ENCODE assay signal across 12 mouse cellular contexts in genomic region chr6:82756216-82756615, GRCm38 (mm10). TPM values are rescaled to one million over a fixed set of nuclear protein-coding genes. Genes with fewer than 3 reads are reported as not detected.
DNase-seq lines count a peak whose midpoint lies in the region; ATAC-seq and TF ChIP-seq lines count a peak whose summit lies in the region.
"Had no signal": no experiment of that assay in that cellular context is flagged by ENCODE, and none has a peak within 500 bp of the region (broad histone marks: within the 10 kb centered on the region; RNA-seq: fewer than 3 reads in every experiment).

No protein-coding gene starts in this region.

- H3K4me2 ChIP-seq in hindbrain, embryonic 12.5 days (replicated peaks) = no peak overlapping the region

- ATAC-seq in hindbrain, embryonic 12.5 days (ENCODE audit: low FRiP score) = no peak

- TF ChIP-seq CTCF in C2C12 (IDR thresholded peaks at IDR 0.05; ENCODE audit: control insufficient read depth, insufficient read depth, insufficient read length) = no peak

- H3ac ChIP-seq in C2C12 (ENCODE audit: control insufficient read depth, insufficient read length, low read depth) = no peak overlapping the region

- no peaks in the 10 kb centered on the region for H3K9me3 ChIP-seq in hindbrain, embryonic 12.5 days (replicated peaks)
- H3K9me3 ChIP-seq: hindbrain, embryonic 10.5 days; midbrain, embryonic 10.5 days had no signal

- no peak overlapping the region for H3K9ac ChIP-seq in hindbrain, embryonic 12.5 days
- H3K9ac ChIP-seq: forebrain, postnatal 0 days had no signal

- intact Hi-C loops in heart, postnatal 10 days (cut with DNase I) = no loop called here

- no peaks in the 10 kb centered on the region for H3K4me1 ChIP-seq in hindbrain, embryonic 12.5 days
- H3K4me1 ChIP-seq: hindbrain, embryonic 10.5 days had no signal

- no peaks in the 10 kb centered on the region for H3K27me3 ChIP-seq in C2C12 (ENCODE audit: control insufficient read depth, insufficient read depth, insufficient read length)
- no peaks in the 10 kb centered on the region for H3K27me3 ChIP-seq in hindbrain, embryonic 12.5 days

- H3K79me3 ChIP-seq in C2C12 (ENCODE audit: low read depth) = peaks cover 21% of the 10 kb centered on the region

- H3K79me2 ChIP-seq in C2C12 (ENCODE audit: control insufficient read depth, insufficient read depth) = peaks cover 79% of the 10 kb centered on the region

- DNase-seq in gastrocnemius, adult 18-20 months (ENCODE audit: low spot score) = peak; percentile 84
- no peak for DNase-seq in gastrocnemius, postnatal 10 days
- DNase-seq in fibroblast of lung, adult 2 months (ENCODE audit: low read depth) = peak; percentile 88
- peak; percentile 58 to 64 for DNase-seq in heart, postnatal 10 days
- no peak for DNase-seq in layer of hippocampus, adult 9-11 months
- DNase-seq in cerebellum, adult 18-20 months = no peak
- DNase-seq: forebrain, postnatal 0 days; lung, adult 2 months had no signal

- peaks cover 18% of the 10 kb centered on the region for H3K36me3 ChIP-seq in C2C12 (ENCODE audit: control insufficient read depth, insufficient read depth)
- no peaks in the 10 kb centered on the region; the same call in 1 of the 2 replicates for H3K36me3 ChIP-seq in hindbrain, embryonic 12.5 days

- 94% methylated on average over 7 of the region's 7 CpGs for WGBS in hindbrain, embryonic 12.5 days

- no peak overlapping the region for H3K4me3 ChIP-seq in C2C12 (ENCODE audit: insufficient read depth, poor library complexity, severe bottlenecking)
- no peak overlapping the region for H3K4me3 ChIP-seq in hindbrain, embryonic 12.5 days
- H3K4me3 ChIP-seq: hindbrain, embryonic 10.5 days; midbrain, embryonic 10.5 days had no signal

- H3K27ac ChIP-seq in hindbrain, embryonic 12.5 days = no peak overlapping the region
- H3K27ac ChIP-seq: hindbrain, embryonic 10.5 days; midbrain, embryonic 10.5 days had no signal

TF ChIP-seq in C2C12, 6 proteins besides CTCF, POLR2A, EP300 and RAD21:
- peak; percentile 71 for TF ChIP-seq FOSL1 (IDR thresholded peaks at IDR 0.05; ENCODE audit: insufficient read depth, low read length, poor library complexity, severe bottlenecking)
- TF ChIP-seq MYOG (IDR thresholded peaks at IDR 0.05; ENCODE audit: control insufficient read depth, extremely low read depth, insufficient read length) = no peak
- peak; percentile 89 for TF ChIP-seq USF1 (IDR thresholded peaks at IDR 0.05; ENCODE audit: low read depth)
- peak; percentile 46 for TF ChIP-seq CEBPB (IDR thresholded peaks at IDR 0.05; ENCODE audit: low read depth)
- no peak for TF ChIP-seq MYOD1 (IDR thresholded peaks at IDR 0.05; ENCODE audit: control insufficient read depth, insufficient read length, low read depth)
- TF ChIP-seq MAX (IDR thresholded peaks at IDR 0.05) = peak; percentile 96

RNA-seq across cellular contexts. Expression of gene Hk2, which starts 18.0 kb away (rescaled TPM):
- 100 to 1,000 TPM; 238 to 306 TPM for total RNA-seq in gastrocnemius, adult 18-20 months (2021)
- 10 to 100 TPM; 50.0 to 61.7 TPM for total RNA-seq in gastrocnemius, postnatal 10 days (2021)
- 24.3 TPM for polyA plus RNA-seq in C2C12 (2012; fragmentation: generic; extraction: Trizol)
- total RNA-seq in heart, postnatal 10 days (2021) = 100 to 1,000 TPM; 129 to 131 TPM
- polyA plus RNA-seq in hindbrain, embryonic 12.5 days (2016; fragmentation: Nextera tagmentation; extraction: Ambion mirVana) = 9.5 and 11.8 TPM in 2 replicates

RNA-seq across cellular contexts. Expression of gene Pole4, which starts 51.1 kb away (rescaled TPM):
- 10 to 100 TPM; 14.4 to 20.1 TPM for total RNA-seq in gastrocnemius, adult 18-20 months (2021)
- 10 to 100 TPM; 26.1 to 28.9 TPM for total RNA-seq in gastrocnemius, postnatal 10 days (2021)
- 59.1 TPM for polyA plus RNA-seq in C2C12 (2012; fragmentation: generic; extraction: Trizol)
- total RNA-seq in heart, postnatal 10 days (2021) = 10 to 100 TPM; 28.2 to 29.8 TPM
- 94.6 and 99.0 TPM in 2 replicates for polyA plus RNA-seq in hindbrain, embryonic 12.5 days (2016; fragmentation: Nextera tagmentation; extraction: Ambion mirVana)

Comparison
In these comparisons a context has a peak if more than half of its experiments do, and no peak if none do; other contexts are left out.
1. DNase-seq: peak in gastrocnemius, adult 18-20 months (single experiment), fibroblast of lung, adult 2 months (single experiment) and heart, postnatal 10 days (2 of 2); none in gastrocnemius, postnatal 10 days (single experiment), layer of hippocampus, adult 9-11 months (single experiment) and cerebellum, adult 18-20 months (0 of 2).